Mouse (Mus musculus): ENCODE measurements around the gene Dhx34.

DNA sequence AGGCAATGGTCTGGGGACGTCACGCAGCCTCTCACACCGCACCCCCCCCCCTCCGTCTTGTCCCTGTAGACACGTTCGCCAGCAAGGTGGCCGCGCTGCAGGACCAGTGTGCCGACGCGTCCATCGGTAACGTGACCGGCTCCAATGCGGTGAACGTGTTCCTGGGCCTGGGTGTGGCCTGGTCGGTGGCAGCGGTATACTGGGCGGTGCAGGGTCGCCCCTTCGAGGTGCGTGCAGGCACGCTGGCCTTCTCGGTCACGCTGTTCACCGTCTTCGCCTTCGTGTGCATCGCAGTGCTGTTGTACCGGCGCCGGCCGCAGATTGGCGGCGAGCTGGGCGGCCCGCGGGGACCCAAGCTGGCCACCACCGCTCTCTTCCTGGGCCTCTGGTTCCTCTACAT is 63.1 kb downstream of the Dhx34 start:
- TF ChIP-seq CTCF (IDR thresholded peaks at IDR 0.05; ENCODE audit: low read depth) (no peak), EP300 (IDR thresholded peaks at IDR 0.05; ENCODE audit: low read depth) (no peak)
